Mouse (Mus musculus) bone marrow macrophage, adult 2 months (primary cell): ENCODE data around the gene Wdr24. TPM values are rescaled to one million over a fixed set of nuclear protein-coding genes. Genes with fewer than 3 reads are reported as not detected.
A peak's percentile ranks its signal among the peaks of the same experiment; 100 is the strongest.

ENCODE experiments used
- H3K27ac ChIP-seq: 2 replicates; pipeline ENCODE4 v1.5.1; 2012; ENCODE audit warnings: low read depth, low read length; ENCODE audit not compliant: insufficient read depth
- H3K4me1 ChIP-seq: 2 replicates; pipeline ENCODE4 v1.6.1; 2012; ENCODE audit warnings: low read length; ENCODE audit not compliant: control insufficient read depth, insufficient read depth
- H3K4me3 ChIP-seq: 2 replicates; pipeline ENCODE4 v1.5.1; 2012; ENCODE audit warnings: mild to moderate bottlenecking, low read length, moderate library complexity; ENCODE audit not compliant: insufficient read depth
- CTCF ChIP-seq: IDR thresholded peaks from 2 replicates; pipeline ENCODE4 v1.5.1; 2012; ENCODE audit warnings: low read depth, mild to moderate bottlenecking, low read length, moderate library complexity
- POLR2A ChIP-seq: IDR thresholded peaks from 2 replicates; pipeline ENCODE4 v1.6.1; 2012; ENCODE audit warnings: mild to moderate bottlenecking, low read depth, low read length, borderline replicate concordance
- polyA plus RNA-seq: library from polyadenylated mRNA; stranded (reverse); fragments of >200 nt; gene quantifications from 2 replicates; pipeline ENCODE4 v1.2.4, GENCODE M21; 2012; ENCODE audit not compliant: missing spikeins, insufficient read depth, insufficient read length

Wdr24 gene
- 11.9 and 14.0 TPM in 2 replicates for polyA plus RNA-seq

- no peak within 1 kb of the TSS for H3K27ac ChIP-seq
- TF ChIP-seq POLR2A = no peak
- no peak for TF ChIP-seq CTCF
- H3K4me3 ChIP-seq = peak within 1 kb of the TSS; percentile 89
- peaks cover 14% of the 10 kb centered on the region for H3K4me1 ChIP-seq
Measured at GRCm38 (mm10) chr17:25823452-25823851, at the start of gene Wdr24. TSS of gene Wdr24 (plus strand) at chr17:25823627.

GRCm38 (mm10) chr17:25775318-25776062, 47.9 kb upstream of the Wdr24 start:
- Histone ChIP-seq H3K4me1 (peaks cover 2% of the 10 kb centered on the region; the same call in 1 of the 2 replicates), H3K27ac (no peak overlapping the region), H3K4me3 (no peak overlapping the region)
- TF ChIP-seq POLR2A (no peak), CTCF (no peak)

- TF ChIP-seq CTCF (no peak), POLR2A (no peak)
- Histone ChIP-seq H3K27ac (no peak overlapping the region), H3K4me3 (no peak overlapping the region), H3K4me1 (peaks cover 2% of the 10 kb centered on the region; the same call in 1 of the 2 replicates)
Measured at GRCm38 (mm10) chr17:25777948-25778347, 45.5 kb upstream of the Wdr24 start.

- H3K27ac ChIP-seq = no peak overlapping the region
Measured at GRCm38 (mm10) chr17:25781339-25781738, 42.1 kb upstream of the Wdr24 start.

GRCm38 (mm10) chr17:25783086-25783485, 40.3 kb upstream of the Wdr24 start:
- no peak overlapping the region for H3K27ac ChIP-seq
- H3K4me3 ChIP-seq = no peak overlapping the region
- TF ChIP-seq POLR2A (no peak), CTCF (no peak)
- peaks cover 8% of the 10 kb centered on the region for H3K4me1 ChIP-seq

More at GRCm38 (mm10) chr17:25781339-25781738, 42.1 kb upstream of the Wdr24 start:
- Histone ChIP-seq H3K4me3 (no peak overlapping the region), H3K4me1 (peaks cover 8% of the 10 kb centered on the region)
- TF ChIP-seq POLR2A (no peak), CTCF (no peak)

GRCm38 (mm10) chr17:25783861-25784574, 39.4 kb upstream of the Wdr24 start:
- H3K4me3 ChIP-seq = peak overlapping the region; percentile 68
- H3K27ac ChIP-seq = no peak overlapping the region
- peaks cover 8% of the 10 kb centered on the region for H3K4me1 ChIP-seq
- TF ChIP-seq POLR2A (no peak), CTCF (no peak)

- TF ChIP-seq CTCF (no peak), POLR2A (no peak)
- H3K4me1 ChIP-seq = peaks cover 8% of the 10 kb centered on the region
- H3K4me3 ChIP-seq = peak within 1 kb of the TSS; percentile 68
- peak within 1 kb of the TSS; percentile 32 for H3K27ac ChIP-seq
Measured at GRCm38 (mm10) chr17:25785281-25785745, 38.1 kb upstream of the Wdr24 start, which contains the start of gene Haghl. TSS of gene Haghl (minus strand) at chr17:25785673.

GRCm38 (mm10) chr17:25786280-25786679, 37.1 kb upstream of the Wdr24 start, which contains the start of gene Ccdc78:
TSS of gene Ccdc78 (plus strand) at chr17:25786580.
- TF ChIP-seq CTCF (no peak), POLR2A (no peak)
- Histone ChIP-seq H3K4me1 (peaks cover 13% of the 10 kb centered on the region), H3K4me3 (peak within 1 kb of the TSS; percentile 68), H3K27ac (no peak within 1 kb of the TSS)

GRCm38 (mm10) chr17:25786781-25787504, 36.5 kb upstream of the Wdr24 start:
- Histone ChIP-seq H3K4me3 (no peak overlapping the region), H3K27ac (no peak overlapping the region), H3K4me1 (peaks cover 15% of the 10 kb centered on the region)
- TF ChIP-seq CTCF (no peak), POLR2A (no peak)
